Mouse (Mus musculus) embryonic facial prominence, embryonic 12.5 days (tissue): ENCODE measurements around the gene Rad52. TPM values are rescaled to one million over a fixed set of nuclear protein-coding genes. Genes with fewer than 3 reads are reported as not detected.

ENCODE experiments used
- ATAC-seq: fragments of 200-750 bp; cut with Nextera tagmentation; 2 replicates; pipeline ENCODE4 v1.8.0; 2017; ENCODE audit not compliant: insufficient number of reproducible peaks, insufficient read depth, low FRiP score, low TSS enrichment
- H3K27ac ChIP-seq: fragments of 300-500 bp; sonication (generic); 2 replicates; pipeline ENCODE4 v1.5.1; 2016; ENCODE audit warnings: mild to moderate bottlenecking
- H3K27me3 ChIP-seq: fragments of 300-500 bp; sonication (generic); 2 replicates; pipeline ENCODE4 v1.6.1; 2016; ENCODE audit warnings: mild to moderate bottlenecking, moderate library complexity
- H3K36me3 ChIP-seq: fragments of 300-500 bp; sonication (generic); 2 replicates; pipeline ENCODE4 v1.6.1; 2016; ENCODE audit warnings: mild to moderate bottlenecking
- H3K4me1 ChIP-seq: fragments of 300-500 bp; sonication (generic); 2 replicates; pipeline ENCODE4 v1.6.1; 2016
- H3K4me2 ChIP-seq: fragments of 300-500 bp; sonication (generic); replicated peaks from 2 replicates; pipeline ENCODE4 v1.6.1; 2016; ENCODE audit warnings: mild to moderate bottlenecking, moderate library complexity
- H3K4me3 ChIP-seq: fragments of 300-500 bp; sonication (generic); 2 replicates; pipeline ENCODE4 v1.5.1; 2016; ENCODE audit warnings: mild to moderate bottlenecking
- H3K9ac ChIP-seq: fragments of 300-500 bp; sonication (generic); 2 replicates; pipeline ENCODE4 v1.6.1; 2016; ENCODE audit warnings: mild to moderate bottlenecking, moderate library complexity
- H3K9me3 ChIP-seq: fragments of 300-500 bp; sonication (generic); 2 replicates; pipeline ENCODE4 v1.6.1; 2016; ENCODE audit warnings: mild to moderate bottlenecking, moderate library complexity
- WGBS: fragments of 180-500 bp; shearing (Covaris S2); methylation state at CpG from one replicate; pipeline ENCODE4 v1.1.7; 2016; 5-methylcytosine and 5-hydroxymethylcytosine counted together
- polyA plus RNA-seq: library from polyadenylated mRNA; unstranded; fragments of >200 nt; fragmentation: Nextera tagmentation; extraction: Ambion mirVana; gene quantifications from 2 replicates; pipeline ENCODE4 v1.2.1, GENCODE M21; 2016

Gene Rad52
- polyA plus RNA-seq: 26.4 and 27.8 TPM in 2 replicates

GRCm38 (mm10) chr6:119902204-119903080, at the start of gene Rad52:
Gene Rad52, plus strand, starts transcription at chr6:119902698.
- Histone ChIP-seq H3K4me2 (peak within 1 kb of the TSS; percentile 68), H3K36me3 (no peaks in the 10 kb centered on the region), H3K27me3 (no peaks in the 10 kb centered on the region), H3K4me1 (peaks cover 7% of the 10 kb centered on the region; the same call in 1 of the 2 replicates), H3K9me3 (no peaks in the 10 kb centered on the region), H3K9ac (peak within 1 kb of the TSS; percentile 91), H3K4me3 (peak within 1 kb of the TSS; percentile 88), H3K27ac (peak within 1 kb of the TSS; percentile 95)
- WGBS: 1% methylated on average over 67 of the region's 67 CpGs
- ATAC-seq: peak; percentile 88

- Histone ChIP-seq H3K9me3 (no peaks in the 10 kb centered on the region), H3K36me3 (no peaks in the 10 kb centered on the region), H3K27me3 (no peaks in the 10 kb centered on the region), H3K27ac (no peak overlapping the region), H3K9ac (no peak overlapping the region), H3K4me3 (no peak overlapping the region), H3K4me2 (no peak overlapping the region), H3K4me1 (peaks cover 3% of the 10 kb centered on the region)
- WGBS: 38% methylated on average over 2 of the region's 2 CpGs
- no peak for ATAC-seq
These were observed 48.3 kb upstream of the Rad52 start for GRCm38 (mm10) chr6:119854156-119854555.

GRCm38 (mm10) chr6:119855471-119855870, 47.0 kb upstream of the Rad52 start:
- WGBS: 84% methylated on average over 4 of the region's 4 CpGs
- Histone ChIP-seq H3K4me2 (no peak overlapping the region), H3K4me3 (no peak overlapping the region), H3K36me3 (no peaks in the 10 kb centered on the region), H3K4me1 (no peaks in the 10 kb centered on the region), H3K27me3 (no peaks in the 10 kb centered on the region), H3K9me3 (no peaks in the 10 kb centered on the region), H3K9ac (no peak overlapping the region), H3K27ac (no peak overlapping the region)
- ATAC-seq: no peak

GRCm38 (mm10) chr6:119860236-119860635, 42.3 kb upstream of the Rad52 start:
- H3K36me3 ChIP-seq: no peaks in the 10 kb centered on the region
- H3K4me2 ChIP-seq: no peak overlapping the region
- H3K27ac ChIP-seq: no peak overlapping the region
- no peak for ATAC-seq
- H3K9ac ChIP-seq: no peak overlapping the region
- H3K4me1 ChIP-seq: no peaks in the 10 kb centered on the region
- WGBS: 91% methylated on average over 2 of the region's 2 CpGs
- no peak overlapping the region for H3K4me3 ChIP-seq
- H3K27me3 ChIP-seq: no peaks in the 10 kb centered on the region
- no peaks in the 10 kb centered on the region for H3K9me3 ChIP-seq

- no peak overlapping the region for H3K4me2 ChIP-seq
- no peak overlapping the region for H3K27ac ChIP-seq
- H3K4me1 ChIP-seq: no peaks in the 10 kb centered on the region
- H3K36me3 ChIP-seq: no peaks in the 10 kb centered on the region
- no peak overlapping the region for H3K4me3 ChIP-seq
- H3K9ac ChIP-seq: no peak overlapping the region
- no peaks in the 10 kb centered on the region for H3K27me3 ChIP-seq
- no peaks in the 10 kb centered on the region for H3K9me3 ChIP-seq
- 46% methylated on average over 8 of the region's 8 CpGs for WGBS
- ATAC-seq: no peak
These were observed 41.0 kb upstream of the Rad52 start for GRCm38 (mm10) chr6:119861519-119861918.

GRCm38 (mm10) chr6:119864341-119865034, 38.0 kb upstream of the Rad52 start:
- H3K27ac ChIP-seq: no peak overlapping the region
- H3K9ac ChIP-seq: no peak overlapping the region
- 90% methylated on average over 11 of the region's 11 CpGs for WGBS

GRCm38 (mm10) chr6:119883151-119883550, 19.3 kb upstream of the Rad52 start:
- no peak overlapping the region for H3K4me3 ChIP-seq
- no peaks in the 10 kb centered on the region for H3K4me1 ChIP-seq
- ATAC-seq: no peak
- no peaks in the 10 kb centered on the region for H3K9me3 ChIP-seq
- no peaks in the 10 kb centered on the region for H3K27me3 ChIP-seq
- WGBS: 82% methylated on average over 7 of the region's 7 CpGs
- no peaks in the 10 kb centered on the region for H3K36me3 ChIP-seq
- H3K9ac ChIP-seq: no peak overlapping the region
- no peak overlapping the region for H3K4me2 ChIP-seq
- H3K27ac ChIP-seq: no peak overlapping the region

More at GRCm38 (mm10) chr6:119864341-119865034, 38.0 kb upstream of the Rad52 start:
- ATAC-seq: no peak
- Histone ChIP-seq H3K27me3 (no peaks in the 10 kb centered on the region), H3K4me2 (no peak overlapping the region), H3K4me1 (no peaks in the 10 kb centered on the region), H3K9me3 (no peaks in the 10 kb centered on the region), H3K4me3 (no peak overlapping the region), H3K36me3 (no peaks in the 10 kb centered on the region)

- WGBS: 87% methylated on average over 7 of the region's 7 CpGs
- no peak for ATAC-seq
- no peak overlapping the region for H3K4me2 ChIP-seq
- 0 out of 2 replicates have a peak, but pooled peaks cover 3% of the 10 kb centered on the region for H3K27me3 ChIP-seq
- H3K36me3 ChIP-seq: no peaks in the 10 kb centered on the region
- H3K9me3 ChIP-seq: no peaks in the 10 kb centered on the region
- H3K27ac ChIP-seq: no peak overlapping the region
- H3K4me3 ChIP-seq: no peak overlapping the region
- no peak overlapping the region for H3K9ac ChIP-seq
- H3K4me1 ChIP-seq: no peaks in the 10 kb centered on the region
These were observed 9.8 kb upstream of the Rad52 start for GRCm38 (mm10) chr6:119892711-119893110.

- Histone ChIP-seq H3K4me1 (peaks cover 7% of the 10 kb centered on the region; the same call in 1 of the 2 replicates), H3K4me2 (peak overlapping the region; percentile 68), H3K36me3 (no peaks in the 10 kb centered on the region), H3K27ac (peak overlapping the region; percentile 95), H3K27me3 (no peaks in the 10 kb centered on the region), H3K4me3 (peak overlapping the region; percentile 88), H3K9me3 (no peaks in the 10 kb centered on the region), H3K9ac (peak overlapping the region; percentile 91)
- 19% methylated on average over 15 of the region's 15 CpGs for WGBS
- ATAC-seq: no peak
These were observed 737 bp downstream of the Rad52 start for GRCm38 (mm10) chr6:119903081-119903789.

- H3K4me2 ChIP-seq: no peak overlapping the region
- no peaks in the 10 kb centered on the region for H3K27me3 ChIP-seq
- 84% methylated on average over 5 of the region's 5 CpGs for WGBS
- no peak overlapping the region for H3K4me3 ChIP-seq
- H3K36me3 ChIP-seq: no peaks in the 10 kb centered on the region
- no peak for ATAC-seq
- no peak overlapping the region for H3K9ac ChIP-seq
- H3K27ac ChIP-seq: no peak overlapping the region
- H3K4me1 ChIP-seq: peaks cover 7% of the 10 kb centered on the region; the same call in 1 of the 2 replicates
- H3K9me3 ChIP-seq: no peaks in the 10 kb centered on the region
These were observed 3.0 kb downstream of the Rad52 start for GRCm38 (mm10) chr6:119905461-119905860.

- H3K27me3 ChIP-seq: no peaks in the 10 kb centered on the region
- H3K4me3 ChIP-seq: no peak overlapping the region
- no peak overlapping the region for H3K27ac ChIP-seq
- H3K9ac ChIP-seq: no peak overlapping the region
- peaks cover 49% of the 10 kb centered on the region for H3K36me3 ChIP-seq
- 74% methylated on average over 5 of the region's 5 CpGs for WGBS
- no peaks in the 10 kb centered on the region for H3K4me1 ChIP-seq
- H3K9me3 ChIP-seq: no peaks in the 10 kb centered on the region
- no peak for ATAC-seq
- no peak overlapping the region for H3K4me2 ChIP-seq
These were observed 9.5 kb downstream of the Rad52 start for GRCm38 (mm10) chr6:119912046-119912445.
